Mouse (Mus musculus) liver, embryonic 13.5 days (tissue): ENCODE results near the gene Robo1. TPM values are rescaled to one million over a fixed set of nuclear protein-coding genes. Genes with fewer than 3 reads are reported as not detected.

Experiments used
- ATAC-seq: fragments of 200-750 bp; cut with Nextera tagmentation; 2 replicates; pipeline ENCODE4 v1.8.0; 2017; ENCODE audit warnings: low read depth, mild to moderate bottlenecking, moderate number of reproducible peaks, moderate library complexity
- DNase-seq: peaks from one replicate; pipeline ENCODE4 v3.0.0; 2022
- H3K27ac ChIP-seq: fragments of 300-500 bp; sonication (generic); 2 replicates; pipeline ENCODE4 v1.5.1; 2015; ENCODE audit warnings: moderate library complexity, mild to moderate bottlenecking, inconsistent platforms
- H3K27me3 ChIP-seq: fragments of 300-500 bp; sonication (generic); 2 replicates; pipeline ENCODE4 v1.6.1; 2015; ENCODE audit warnings: mild to moderate bottlenecking, inconsistent platforms
- H3K36me3 ChIP-seq: fragments of 300-500 bp; sonication (generic); 2 replicates; pipeline ENCODE4 v1.6.1; 2015; ENCODE audit warnings: mild to moderate bottlenecking, inconsistent platforms
- H3K4me1 ChIP-seq: fragments of 300-500 bp; sonication (generic); replicated peaks from 2 replicates; pipeline ENCODE4 v1.6.1; 2015; ENCODE audit warnings: inconsistent platforms
- H3K4me2 ChIP-seq: fragments of 300-500 bp; sonication (generic); 2 replicates; pipeline ENCODE4 v1.6.1; 2015; ENCODE audit warnings: inconsistent platforms, mild to moderate bottlenecking, moderate library complexity
- H3K4me3 ChIP-seq: fragments of 300-500 bp; sonication (generic); replicated peaks from 2 replicates; pipeline ENCODE4 v1.5.1; 2015; ENCODE audit warnings: mild to moderate bottlenecking, inconsistent platforms
- H3K9ac ChIP-seq: fragments of 300-500 bp; sonication (generic); 2 replicates; pipeline ENCODE4 v1.6.1; 2015; ENCODE audit warnings: mild to moderate bottlenecking, inconsistent platforms
- H3K9me3 ChIP-seq: fragments of 300-500 bp; sonication (generic); replicated peaks from 2 replicates; pipeline ENCODE4 v1.6.1; 2016; ENCODE audit warnings: inconsistent platforms
- WGBS: fragments of 180-500 bp; shearing (Covaris S2); methylation state at CpG from one replicate; pipeline ENCODE4 v1.1.7; 2015; ENCODE audit not compliant: insufficient replicate concordance; 5-methylcytosine and 5-hydroxymethylcytosine counted together
- polyA plus RNA-seq: library from polyadenylated mRNA; unstranded; fragments of >200 nt; fragmentation: Nextera tagmentation; extraction: Ambion mirVana; gene quantifications from 2 replicates; pipeline ENCODE4 v1.2.1, GENCODE M21; 2015

The Robo1 gene
- polyA plus RNA-seq, 1 experiment from 2014 or later = 3.9 TPM

DNA sequence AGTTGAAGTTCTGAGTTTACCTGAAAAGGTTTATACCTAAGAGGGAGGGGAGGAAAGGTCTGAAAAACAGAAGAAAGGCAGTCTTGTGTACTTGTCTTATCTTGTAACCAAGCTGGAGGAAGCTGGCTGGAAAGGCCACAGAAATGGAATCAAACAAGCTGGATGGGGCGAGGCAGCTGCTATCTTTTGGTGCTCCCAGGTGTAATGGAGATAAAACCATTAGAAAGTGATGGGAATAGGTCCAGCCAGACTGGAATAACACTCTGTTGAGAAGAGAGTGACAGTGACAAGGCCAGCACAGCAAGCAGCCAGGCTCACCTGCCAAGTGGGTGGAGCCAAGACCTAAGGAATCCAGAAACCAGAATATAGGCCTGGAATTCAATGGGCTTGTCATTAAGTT lies 75.5 kb downstream of the Robo1 start:
- Histone ChIP-seq H3K9ac (no peak overlapping the region), H3K27me3 (no peaks in the 10 kb centered on the region), H3K4me1 (no peaks in the 10 kb centered on the region), H3K4me2 (no peak overlapping the region), H3K4me3 (no peak overlapping the region), H3K9me3 (no peaks in the 10 kb centered on the region), H3K27ac (no peak overlapping the region), H3K36me3 (no peaks in the 10 kb centered on the region)
- no peak for ATAC-seq
- 28% methylated on average over 1 of the region's 1 CpGs for whole genome bisulfite sequencing
- no peak for DNase-seq

- no peaks in the 10 kb centered on the region for H3K27me3 ChIP-seq
- no peaks in the 10 kb centered on the region for H3K9me3 ChIP-seq
- H3K27ac ChIP-seq = no peak overlapping the region
- DNase-seq (no peak), ATAC-seq (no peak)
- 72% methylated on average over 3 of the region's 3 CpGs for WGBS
- H3K9ac ChIP-seq = no peak overlapping the region
- H3K4me2 ChIP-seq = no peak overlapping the region
- H3K4me1 ChIP-seq = no peaks in the 10 kb centered on the region
- H3K4me3 ChIP-seq = no peak overlapping the region
- no peaks in the 10 kb centered on the region for H3K36me3 ChIP-seq
These were observed 85.4 kb downstream of the Robo1 start for GRCm38 (mm10) chr16:72393512-72393911.

DNA sequence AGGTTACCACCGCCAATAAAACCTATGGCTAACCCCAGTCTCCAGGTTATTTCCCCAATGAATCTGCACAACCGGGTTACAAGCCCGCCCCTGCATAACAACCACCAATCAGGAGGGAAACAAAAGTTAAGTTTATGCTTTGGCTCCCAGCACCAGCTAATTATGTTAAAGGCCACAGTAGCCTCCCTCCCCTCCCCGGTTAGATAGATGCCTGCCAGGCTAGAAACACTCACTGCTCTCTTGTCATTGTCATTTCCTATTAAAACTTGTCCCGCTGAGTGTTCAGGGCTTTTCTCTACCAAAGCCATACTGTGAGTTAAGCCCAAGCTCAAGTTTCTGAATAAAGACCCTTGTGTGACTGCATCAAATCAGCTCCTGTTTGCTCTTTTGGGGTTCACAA lies 90.7 kb downstream of the Robo1 start:
- H3K9ac ChIP-seq = no peak overlapping the region
- no peak overlapping the region for H3K27ac ChIP-seq
- no peaks in the 10 kb centered on the region for H3K9me3 ChIP-seq
- no peaks in the 10 kb centered on the region for H3K4me1 ChIP-seq
- 54% methylated on average over 5 of the region's 5 CpGs for WGBS
- ATAC-seq (no peak), DNase-seq (no peak)
- no peak overlapping the region for H3K4me3 ChIP-seq
- H3K36me3 ChIP-seq = no peaks in the 10 kb centered on the region
- no peak overlapping the region for H3K4me2 ChIP-seq
- H3K27me3 ChIP-seq = no peaks in the 10 kb centered on the region

DNA sequence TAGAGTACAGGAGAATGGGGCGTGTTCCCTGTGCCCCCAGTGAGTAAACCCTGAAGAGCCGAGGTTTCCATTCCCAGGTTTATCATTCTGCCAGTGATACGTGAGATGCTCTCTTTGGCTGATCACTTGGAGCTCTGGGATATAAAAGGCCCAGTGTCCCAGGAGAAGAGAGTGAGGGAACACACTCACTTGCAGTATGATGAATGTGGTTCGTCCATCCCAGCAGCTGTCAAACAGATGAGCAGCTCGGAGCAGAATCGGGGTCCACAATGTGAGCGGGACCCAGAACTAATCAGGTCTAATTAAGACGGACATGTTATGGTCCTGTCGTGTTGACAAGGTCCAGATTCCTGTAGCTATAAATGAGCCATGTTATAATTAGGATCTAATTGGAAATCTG lies 94.3 kb downstream of the Robo1 start:
- no peaks in the 10 kb centered on the region for H3K9me3 ChIP-seq
- H3K27me3 ChIP-seq = no peaks in the 10 kb centered on the region
- DNase-seq (no peak), ATAC-seq (no peak)
- no peaks in the 10 kb centered on the region for H3K4me1 ChIP-seq
- no peak overlapping the region for H3K9ac ChIP-seq
- H3K4me2 ChIP-seq = no peak overlapping the region
- H3K27ac ChIP-seq = no peak overlapping the region
- H3K36me3 ChIP-seq = no peaks in the 10 kb centered on the region
- 69% methylated on average over 9 of the region's 9 CpGs for WGBS
- no peak overlapping the region for H3K4me3 ChIP-seq

GRCm38 (mm10) chr16:72409820-72410219 lies 101.7 kb downstream of the Robo1 start:
- Histone ChIP-seq H3K36me3 (no peaks in the 10 kb centered on the region), H3K9ac (no peak overlapping the region), H3K4me2 (no peak overlapping the region), H3K4me1 (no peaks in the 10 kb centered on the region), H3K4me3 (no peak overlapping the region), H3K9me3 (no peaks in the 10 kb centered on the region), H3K27me3 (no peaks in the 10 kb centered on the region), H3K27ac (no peak overlapping the region)
- ATAC-seq (no peak), DNase-seq (no peak)
- WGBS = 25% methylated on average over 1 of the region's 1 CpGs

GRCm38 (mm10) chr16:72411669-72412270 lies 103.7 kb downstream of the Robo1 start:
- Histone ChIP-seq H3K4me3 (no peak overlapping the region), H3K27ac (no peak overlapping the region), H3K36me3 (no peaks in the 10 kb centered on the region), H3K27me3 (no peaks in the 10 kb centered on the region), H3K4me2 (no peak overlapping the region), H3K9me3 (no peaks in the 10 kb centered on the region), H3K9ac (no peak overlapping the region), H3K4me1 (no peaks in the 10 kb centered on the region)
- DNase-seq = no peak
- WGBS = 46% methylated on average over 5 of the region's 5 CpGs
- ATAC-seq = no peak

GRCm38 (mm10) chr16:72412879-72413278 lies 104.8 kb downstream of the Robo1 start:
- Histone ChIP-seq H3K4me2 (no peak overlapping the region), H3K4me1 (no peaks in the 10 kb centered on the region), H3K27ac (no peak overlapping the region), H3K9me3 (no peaks in the 10 kb centered on the region), H3K36me3 (no peaks in the 10 kb centered on the region), H3K9ac (no peak overlapping the region), H3K4me3 (no peak overlapping the region), H3K27me3 (no peaks in the 10 kb centered on the region)
- ATAC-seq (no peak), DNase-seq (no peak)
- WGBS = 64% methylated on average over 7 of the region's 7 CpGs

DNA sequence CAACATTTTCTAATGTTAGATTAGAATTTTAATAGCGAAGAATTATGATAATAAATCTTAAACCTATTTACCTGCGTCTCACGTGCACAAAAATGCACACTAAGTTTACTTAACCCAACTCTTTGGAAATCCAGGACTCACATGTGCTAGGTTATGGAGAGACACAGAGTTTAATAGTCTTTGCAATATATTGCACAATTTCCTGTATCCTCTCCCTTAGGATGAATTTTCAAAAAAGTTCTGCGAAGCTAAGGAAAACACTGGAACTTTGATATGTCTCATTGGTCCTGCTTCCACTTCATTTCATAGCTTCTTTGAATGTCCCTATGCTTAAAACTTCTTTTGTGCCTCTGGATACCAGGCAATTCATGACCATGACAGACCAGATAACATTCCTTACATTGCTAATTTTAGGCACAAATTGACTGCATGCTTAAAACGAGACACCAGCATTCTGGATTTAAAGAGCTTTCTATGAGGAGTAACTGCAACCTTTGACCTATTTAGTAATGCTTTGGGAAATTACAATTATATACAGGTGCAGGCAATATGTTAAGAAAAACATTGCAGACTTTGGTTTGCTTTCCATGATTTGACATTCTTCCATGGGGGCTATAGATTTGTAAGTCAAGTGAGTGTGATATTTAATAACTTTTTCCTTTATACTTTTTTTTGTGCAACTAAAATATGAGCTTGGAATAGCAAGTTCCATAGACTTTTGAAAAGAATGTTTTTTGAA lies 111.4 kb downstream of the Robo1 start:
- Histone ChIP-seq H3K4me1 (no peaks in the 10 kb centered on the region), H3K27ac (no peak overlapping the region), H3K36me3 (no peaks in the 10 kb centered on the region), H3K27me3 (no peaks in the 10 kb centered on the region), H3K4me3 (no peak overlapping the region), H3K9me3 (no peaks in the 10 kb centered on the region), H3K4me2 (no peak overlapping the region), H3K9ac (no peak overlapping the region)
- ATAC-seq (no peak), DNase-seq (no peak)
- WGBS = 70% methylated on average over 5 of the region's 5 CpGs

DNA sequence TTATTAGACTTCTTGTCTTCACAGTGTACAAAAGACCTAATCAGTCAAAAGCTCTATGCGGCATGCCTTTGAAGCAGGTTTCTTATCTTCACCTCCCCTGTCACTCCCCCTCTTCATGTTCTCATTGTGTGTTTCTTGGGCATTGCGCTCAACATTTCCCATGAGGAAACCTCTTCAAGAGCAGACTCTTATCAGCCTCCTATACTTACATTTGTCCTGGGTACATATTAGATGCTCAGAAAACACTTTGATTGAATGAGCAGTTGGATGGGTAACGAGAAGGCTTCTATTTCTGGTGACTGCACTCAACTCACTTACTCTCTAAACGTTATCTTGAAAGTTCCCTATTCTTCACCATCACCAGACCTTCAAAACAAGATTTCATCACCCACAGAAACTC lies 114.3 kb downstream of the Robo1 start:
- Histone ChIP-seq H3K27ac (no peak overlapping the region), H3K9me3 (no peaks in the 10 kb centered on the region), H3K27me3 (no peaks in the 10 kb centered on the region), H3K9ac (no peak overlapping the region), H3K4me3 (no peak overlapping the region), H3K36me3 (no peaks in the 10 kb centered on the region), H3K4me2 (no peak overlapping the region), H3K4me1 (no peaks in the 10 kb centered on the region)
- no peak for DNase-seq
- ATAC-seq = no peak
- 45% methylated on average over 4 of the region's 4 CpGs for WGBS

DNA sequence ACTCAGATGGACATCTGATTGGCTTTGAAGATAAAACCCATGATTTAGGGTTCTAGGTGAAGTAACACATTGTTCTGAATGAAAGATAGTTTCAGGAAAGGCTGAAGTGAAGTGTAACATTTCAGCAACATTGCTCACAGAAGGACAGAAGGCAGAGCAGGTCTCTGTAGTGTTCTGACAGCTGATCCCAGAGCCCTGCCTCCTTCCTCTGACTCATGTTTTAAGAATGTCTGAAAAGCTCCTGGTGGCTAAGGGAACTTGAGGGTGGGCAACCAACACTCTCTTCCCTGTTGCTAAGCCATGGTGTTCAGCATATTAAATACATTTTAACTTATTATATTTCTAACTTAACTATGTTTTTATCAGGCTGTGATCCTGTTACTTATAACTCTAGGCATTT lies 126.3 kb downstream of the Robo1 start:
- no peak overlapping the region for H3K4me2 ChIP-seq
- no peak for DNase-seq
- no peak for ATAC-seq
- no peak overlapping the region for H3K9ac ChIP-seq
- no peaks in the 10 kb centered on the region for H3K4me1 ChIP-seq
- H3K4me3 ChIP-seq = no peak overlapping the region
- H3K9me3 ChIP-seq = no peaks in the 10 kb centered on the region
- H3K27me3 ChIP-seq = no peaks in the 10 kb centered on the region
- no peak overlapping the region for H3K27ac ChIP-seq
- H3K36me3 ChIP-seq = no peaks in the 10 kb centered on the region

GRCm38 (mm10) chr16:72444428-72445135 lies 136.5 kb downstream of the Robo1 start:
- Histone ChIP-seq H3K4me3 (no peak overlapping the region), H3K36me3 (no peaks in the 10 kb centered on the region), H3K4me1 (no peaks in the 10 kb centered on the region), H3K9me3 (no peaks in the 10 kb centered on the region), H3K27me3 (no peaks in the 10 kb centered on the region), H3K9ac (no peak overlapping the region), H3K27ac (no peak overlapping the region), H3K4me2 (no peak overlapping the region)
- DNase-seq = no peak
- no peak for ATAC-seq
- WGBS = 73% methylated on average over 18 of the region's 18 CpGs

- no peaks in the 10 kb centered on the region for H3K36me3 ChIP-seq
- H3K4me3 ChIP-seq = no peak overlapping the region
- H3K4me1 ChIP-seq = no peaks in the 10 kb centered on the region
- DNase-seq (no peak), ATAC-seq (no peak)
- no peak overlapping the region for H3K9ac ChIP-seq
- WGBS = 45% methylated on average over 10 of the region's 10 CpGs
- H3K9me3 ChIP-seq = no peaks in the 10 kb centered on the region
- no peak overlapping the region for H3K27ac ChIP-seq
- H3K27me3 ChIP-seq = no peaks in the 10 kb centered on the region
- H3K4me2 ChIP-seq = no peak overlapping the region
These were observed 150.0 kb downstream of the Robo1 start for GRCm38 (mm10) chr16:72458155-72458554.
